Mouse (Mus musculus): Measurements from ENCODE around the gene Spata17. TPM values are rescaled to one million over a fixed set of nuclear protein-coding genes. Genes with fewer than 3 reads are reported as not detected.

Gene Spata17
- polyA plus RNA-seq (2012; rRNA removed), result 119 and 144 TPM in 2 replicates

GRCm38 (mm10) chr1:187215181-187216116 is at the start of gene Spata17, which contains the start of gene Gpatch2:
Gene Spata17 (minus strand): TSS chr1:187215465.
Gene Gpatch2 (plus strand): TSS chr1:187215508.
- TF ChIP-seq CTCF (IDR thresholded peaks at IDR 0.05; ENCODE audit: control insufficient read depth, insufficient read depth, insufficient replicate concordance, low read depth, low read length) (no peak), POLR2A (IDR thresholded peaks at IDR 0.05; ENCODE audit: control insufficient read depth, low read depth, low read length) (peak; percentile 80)
- Histone ChIP-seq H3K36me3 (ENCODE audit: control insufficient read depth, insufficient read depth, low read length) (no peaks in the 10 kb centered on the region; the same call in 1 of the 2 replicates), H3K4me1 (ENCODE audit: control insufficient read depth, insufficient read depth, low read length) (no peaks in the 10 kb centered on the region), H3K4me3 (ENCODE audit: control insufficient read depth, low read depth, low read length) (peak within 1 kb of the TSS; percentile 99), H3K27ac (ENCODE audit: control insufficient read depth, insufficient read depth, low read depth, low read length) (peak within 1 kb of the TSS; percentile 99), H3K27me3 (ENCODE audit: control insufficient read depth, insufficient read depth, low read length) (no peaks in the 10 kb centered on the region)

GRCm38 (mm10) chr1:187258756-187259155 is 43.5 kb upstream of the Spata17 start:
- Histone ChIP-seq H3K4me3 (ENCODE audit: control insufficient read depth, low read depth, low read length) (no peak overlapping the region), H3K27me3 (ENCODE audit: control insufficient read depth, insufficient read depth, low read length) (no peaks in the 10 kb centered on the region), H3K4me1 (ENCODE audit: control insufficient read depth, insufficient read depth, low read length) (no peaks in the 10 kb centered on the region), H3K27ac (ENCODE audit: control insufficient read depth, insufficient read depth, low read depth, low read length) (no peak overlapping the region), H3K36me3 (ENCODE audit: control insufficient read depth, insufficient read depth, low read length) (no peaks in the 10 kb centered on the region)
- TF ChIP-seq CTCF (IDR thresholded peaks at IDR 0.05; ENCODE audit: control insufficient read depth, insufficient read depth, insufficient replicate concordance, low read depth, low read length) (no peak), POLR2A (IDR thresholded peaks at IDR 0.05; ENCODE audit: control insufficient read depth, low read depth, low read length) (no peak)

- no peak overlapping the region for H3K4me3 ChIP-seq (ENCODE audit: control insufficient read depth, low read depth, low read length)
- H3K36me3 ChIP-seq (ENCODE audit: control insufficient read depth, insufficient read depth, low read length), result no peaks in the 10 kb centered on the region; the same call in 1 of the 2 replicates
- H3K27ac ChIP-seq (ENCODE audit: control insufficient read depth, insufficient read depth, low read depth, low read length), result no peak overlapping the region
- H3K27me3 ChIP-seq (ENCODE audit: control insufficient read depth, insufficient read depth, low read length), result no peaks in the 10 kb centered on the region
- H3K4me1 ChIP-seq (ENCODE audit: control insufficient read depth, insufficient read depth, low read length), result no peaks in the 10 kb centered on the region
- TF ChIP-seq POLR2A (IDR thresholded peaks at IDR 0.05; ENCODE audit: control insufficient read depth, low read depth, low read length) (peak; percentile 26; the same call in 1 of the 2 replicates), CTCF (IDR thresholded peaks at IDR 0.05; ENCODE audit: control insufficient read depth, insufficient read depth, insufficient replicate concordance, low read depth, low read length) (no peak)
Observed at GRCm38 (mm10) chr1:187250741-187251262, 35.5 kb upstream of the Spata17 start.

- no peaks in the 10 kb centered on the region for H3K27me3 ChIP-seq (ENCODE audit: control insufficient read depth, insufficient read depth, low read length)
- TF ChIP-seq POLR2A (IDR thresholded peaks at IDR 0.05; ENCODE audit: control insufficient read depth, low read depth, low read length), result no peak
- TF ChIP-seq CTCF (IDR thresholded peaks at IDR 0.05; ENCODE audit: control insufficient read depth, insufficient read depth, insufficient replicate concordance, low read depth, low read length), result no peak
- H3K36me3 ChIP-seq (ENCODE audit: control insufficient read depth, insufficient read depth, low read length), result no peaks in the 10 kb centered on the region; the same call in 1 of the 2 replicates
- H3K4me3 ChIP-seq (ENCODE audit: control insufficient read depth, low read depth, low read length), result no peak overlapping the region
- H3K4me1 ChIP-seq (ENCODE audit: control insufficient read depth, insufficient read depth, low read length), result no peaks in the 10 kb centered on the region
- H3K27ac ChIP-seq (ENCODE audit: control insufficient read depth, insufficient read depth, low read depth, low read length), result no peak overlapping the region
Observed at GRCm38 (mm10) chr1:187244734-187245133, 29.5 kb upstream of the Spata17 start.

- no peak overlapping the region for H3K27ac ChIP-seq (ENCODE audit: control insufficient read depth, insufficient read depth, low read depth, low read length)
- TF ChIP-seq POLR2A (IDR thresholded peaks at IDR 0.05; ENCODE audit: control insufficient read depth, low read depth, low read length) (no peak), CTCF (IDR thresholded peaks at IDR 0.05; ENCODE audit: control insufficient read depth, insufficient read depth, insufficient replicate concordance, low read depth, low read length) (no peak)
- no peaks in the 10 kb centered on the region for H3K4me1 ChIP-seq (ENCODE audit: control insufficient read depth, insufficient read depth, low read length)
- H3K36me3 ChIP-seq (ENCODE audit: control insufficient read depth, insufficient read depth, low read length), result no peaks in the 10 kb centered on the region
- H3K4me3 ChIP-seq (ENCODE audit: control insufficient read depth, low read depth, low read length), result no peak overlapping the region
- no peaks in the 10 kb centered on the region for H3K27me3 ChIP-seq (ENCODE audit: control insufficient read depth, insufficient read depth, low read length)
Observed at GRCm38 (mm10) chr1:187241329-187241728, 26.1 kb upstream of the Spata17 start.

GRCm38 (mm10) chr1:187240304-187240703 is 25.0 kb upstream of the Spata17 start:
- H3K4me1 ChIP-seq (ENCODE audit: control insufficient read depth, insufficient read depth, low read length), result no peaks in the 10 kb centered on the region
- H3K27me3 ChIP-seq (ENCODE audit: control insufficient read depth, insufficient read depth, low read length), result no peaks in the 10 kb centered on the region
- TF ChIP-seq CTCF (IDR thresholded peaks at IDR 0.05; ENCODE audit: control insufficient read depth, insufficient read depth, insufficient replicate concordance, low read depth, low read length), result no peak
- TF ChIP-seq POLR2A (IDR thresholded peaks at IDR 0.05; ENCODE audit: control insufficient read depth, low read depth, low read length), result no peak
- no peak overlapping the region for H3K27ac ChIP-seq (ENCODE audit: control insufficient read depth, insufficient read depth, low read depth, low read length)
- peaks cover 1% of the 10 kb centered on the region; the same call in 1 of the 2 replicates for H3K36me3 ChIP-seq (ENCODE audit: control insufficient read depth, insufficient read depth, low read length)
- H3K4me3 ChIP-seq (ENCODE audit: control insufficient read depth, low read depth, low read length), result no peak overlapping the region

GRCm38 (mm10) chr1:187238061-187238460 is 22.8 kb upstream of the Spata17 start:
- H3K4me3 ChIP-seq (ENCODE audit: control insufficient read depth, low read depth, low read length), result no peak overlapping the region
- H3K27me3 ChIP-seq (ENCODE audit: control insufficient read depth, insufficient read depth, low read length), result no peaks in the 10 kb centered on the region
- TF ChIP-seq CTCF (IDR thresholded peaks at IDR 0.05; ENCODE audit: control insufficient read depth, insufficient read depth, insufficient replicate concordance, low read depth, low read length) (no peak), POLR2A (IDR thresholded peaks at IDR 0.05; ENCODE audit: control insufficient read depth, low read depth, low read length) (no peak)
- no peak overlapping the region for H3K27ac ChIP-seq (ENCODE audit: control insufficient read depth, insufficient read depth, low read depth, low read length)
- no peaks in the 10 kb centered on the region for H3K4me1 ChIP-seq (ENCODE audit: control insufficient read depth, insufficient read depth, low read length)
- peaks cover 1% of the 10 kb centered on the region; the same call in 1 of the 2 replicates for H3K36me3 ChIP-seq (ENCODE audit: control insufficient read depth, insufficient read depth, low read length)

Data from testis, adult 2 months (tissue).